Mouse (Mus musculus): ENCODE measurements around the gene Asb8.

Asb8 gene

DNA sequence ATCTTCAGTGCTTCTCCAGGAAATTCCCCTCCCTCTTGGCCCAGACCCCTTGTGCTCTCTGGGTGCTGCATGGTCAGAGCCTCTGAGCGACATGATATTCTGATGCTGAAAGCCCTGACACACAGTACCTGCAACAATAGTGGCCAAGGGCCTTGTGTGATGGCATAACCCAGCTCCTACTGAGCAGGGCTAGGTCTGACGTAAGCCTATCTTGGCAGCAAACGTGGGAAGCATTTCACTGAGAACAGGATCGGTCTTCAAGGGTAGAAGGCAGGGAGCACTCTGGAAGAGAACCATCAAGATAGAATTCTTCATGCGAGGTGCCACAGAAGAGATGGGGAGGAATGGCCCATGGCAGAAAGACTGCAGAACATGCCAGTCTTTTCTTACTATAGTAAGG lies at the start of gene Asb8:
Gene Asb8 (minus strand): TSS at position 101 of the 400 bp plus-strand sequence.
- no peak for DNase-seq

GRCm38 (mm10) chr15:98214130-98214529 lies 48.7 kb upstream of the Asb8 start:
- DNase-seq, result no peak

GRCm38 (mm10) chr15:98213336-98213870 lies 48.0 kb upstream of the Asb8 start:
- DNase-seq, result no peak

DNA sequence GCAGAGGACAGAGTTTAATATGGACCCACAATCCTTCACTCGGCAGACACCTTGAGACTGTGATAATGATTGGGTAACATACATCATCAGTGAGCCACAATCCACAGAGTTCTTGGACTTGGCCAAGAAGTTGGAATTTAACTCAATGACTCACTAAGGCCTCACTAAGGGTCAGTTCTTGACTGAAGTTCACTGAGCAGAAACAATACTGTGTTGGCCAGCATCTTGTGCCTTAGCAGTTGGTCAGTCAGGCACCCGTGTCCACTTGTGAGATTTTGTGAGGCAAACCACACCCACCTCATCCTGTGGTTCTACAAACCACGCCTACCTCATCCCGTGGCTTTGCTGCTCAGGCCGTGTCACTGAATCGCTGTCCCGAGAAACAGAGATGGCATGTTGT lies 44.3 kb upstream of the Asb8 start:
- no peak for DNase-seq

DNA sequence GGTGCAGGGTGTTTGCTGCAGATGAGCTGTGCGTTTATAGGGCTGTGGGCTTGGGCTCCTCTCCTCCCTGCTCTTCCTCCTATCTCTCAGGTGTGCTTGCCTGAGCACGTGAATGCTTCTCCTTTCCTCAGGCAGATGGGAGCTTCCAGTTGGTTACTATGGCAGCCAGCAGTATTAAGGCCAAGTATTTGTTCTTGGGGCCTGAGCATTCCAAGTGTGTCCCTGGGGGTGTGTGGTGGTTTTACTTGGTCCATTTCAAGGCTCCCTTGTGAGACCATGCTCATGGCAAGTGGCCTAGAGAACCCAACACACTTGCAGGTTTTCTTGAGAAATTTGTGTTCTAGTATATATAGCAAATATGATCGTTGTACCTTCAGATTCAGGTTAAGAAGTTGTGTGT lies 30.0 kb upstream of the Asb8 start, which contains the start of gene Olfr288:
Gene Olfr288 (minus strand): TSS at position 101 of the 400 bp plus-strand sequence.
- DNase-seq, result no peak

GRCm38 (mm10) chr15:98184456-98184855 lies 19.0 kb upstream of the Asb8 start:
- no peak for DNase-seq

- peak; percentile 29 to 34 for DNase-seq
These were observed 16.6 kb upstream of the Asb8 start for GRCm38 (mm10) chr15:98181856-98182570.

- DNase-seq, result peak; percentile 96 to 97
These were observed 15.8 kb upstream of the Asb8 start for GRCm38 (mm10) chr15:98181132-98181711.

DNA sequence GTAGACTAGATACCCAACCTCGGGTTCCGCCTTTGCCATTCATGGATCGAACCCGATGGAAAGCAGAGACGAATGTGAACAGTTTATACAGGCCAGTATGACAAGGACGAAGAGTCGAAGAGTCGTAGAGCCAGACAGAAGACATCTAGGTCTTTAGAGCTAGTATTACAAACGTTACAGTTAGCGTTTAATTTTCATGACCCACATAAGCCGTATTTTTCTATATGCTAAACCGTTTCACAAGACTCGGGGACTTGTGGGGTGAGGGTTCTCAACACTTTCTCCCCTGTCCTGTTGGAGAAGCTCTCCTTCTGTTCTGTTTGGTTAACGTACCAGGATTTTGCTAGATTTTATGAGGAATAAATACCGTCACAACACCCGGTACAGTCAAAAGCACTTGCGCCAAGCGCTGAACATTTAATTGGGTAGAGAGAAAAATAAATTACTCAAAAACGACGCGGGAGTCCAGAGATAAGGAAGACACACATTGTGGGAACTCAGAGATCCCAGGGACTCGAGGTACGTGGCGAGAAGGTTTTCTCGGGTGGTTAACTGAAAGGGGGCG lies 15.2 kb upstream of the Asb8 start:
- peak; percentile 21 to 26 for DNase-seq

DNA sequence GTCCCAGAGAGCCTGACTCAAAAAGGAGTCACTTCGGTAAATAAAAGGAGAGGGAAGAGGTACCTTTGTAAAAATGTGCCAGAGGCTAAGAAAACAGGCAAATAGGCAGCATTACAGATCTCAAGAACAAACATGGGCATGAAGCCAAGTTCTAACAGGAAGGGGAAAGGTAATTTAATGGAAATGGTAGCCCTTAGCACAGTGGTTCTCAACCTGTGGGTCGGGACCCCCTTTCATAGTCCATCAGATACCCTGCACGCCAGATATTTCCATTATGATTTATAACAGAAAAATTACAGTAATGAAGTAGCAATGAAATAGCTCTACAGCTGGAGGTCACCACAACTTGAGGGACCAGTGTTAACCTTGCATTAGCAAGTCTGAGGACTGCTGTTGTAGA lies 11.9 kb upstream of the Asb8 start:
- no peak for DNase-seq

GRCm38 (mm10) chr15:98173821-98174220 lies 8.4 kb upstream of the Asb8 start:
- peak; percentile 64 to 67 for DNase-seq

DNA sequence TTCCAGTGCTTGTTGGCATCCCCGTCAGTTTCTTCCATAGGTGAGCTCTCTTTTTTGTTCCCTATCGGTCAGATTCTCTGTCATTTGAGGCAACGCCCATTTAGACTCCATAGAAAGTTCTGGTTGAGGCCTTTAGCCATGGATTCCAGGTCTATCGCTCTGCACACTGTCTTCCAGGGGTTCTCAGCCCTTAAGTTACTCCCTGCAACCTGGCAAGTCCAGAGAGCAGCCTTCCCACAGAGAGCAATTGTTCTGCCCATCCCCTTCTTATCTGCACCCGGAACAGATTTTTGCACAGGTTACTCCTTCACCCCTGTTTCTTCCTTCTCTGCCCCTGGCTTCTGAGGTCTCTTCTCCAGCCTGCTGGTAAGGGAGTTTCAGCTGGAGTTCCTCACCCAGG lies 6.7 kb upstream of the Asb8 start:
- DNase-seq, result no peak

DNA sequence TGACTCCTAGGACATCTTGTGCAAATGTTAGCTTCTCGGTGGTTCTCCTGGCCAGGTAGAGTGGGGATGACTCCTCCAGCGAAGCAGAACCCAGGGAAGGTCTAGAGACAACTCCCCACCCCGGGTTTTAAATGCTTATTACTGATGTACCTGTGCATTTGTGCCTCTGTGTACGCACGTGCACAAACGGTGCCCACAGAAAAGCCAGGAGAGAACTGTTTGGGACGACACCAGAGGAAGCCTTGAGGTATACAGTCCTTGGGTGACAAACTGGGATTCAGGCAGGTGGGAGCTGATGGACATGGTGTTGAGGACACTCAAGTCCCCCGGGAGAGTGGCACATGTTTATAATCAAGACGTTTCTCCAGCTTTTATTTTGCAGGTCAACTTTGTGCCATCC lies 5.5 kb upstream of the Asb8 start:
- no peak for DNase-seq

DNA sequence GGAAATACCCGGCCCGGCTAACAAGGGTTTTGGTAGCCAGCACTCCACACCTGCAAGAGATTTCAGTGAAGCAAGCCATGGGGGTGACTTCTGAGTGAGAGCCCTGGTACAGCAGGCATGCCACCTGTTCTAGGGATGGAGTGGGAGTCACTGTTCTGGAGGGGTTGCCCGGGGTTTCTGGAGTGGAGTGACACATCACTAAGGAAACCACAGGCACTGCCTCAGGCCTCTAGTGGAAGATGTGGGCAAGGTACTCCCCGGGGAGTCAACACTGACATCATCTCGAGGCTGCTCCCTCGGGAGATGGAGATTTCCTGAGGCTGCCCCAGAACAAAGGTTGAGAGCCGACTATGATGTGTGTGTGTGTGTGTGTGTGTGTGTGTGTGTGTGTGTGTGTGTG lies 4.9 kb upstream of the Asb8 start:
- no peak for DNase-seq

DNA sequence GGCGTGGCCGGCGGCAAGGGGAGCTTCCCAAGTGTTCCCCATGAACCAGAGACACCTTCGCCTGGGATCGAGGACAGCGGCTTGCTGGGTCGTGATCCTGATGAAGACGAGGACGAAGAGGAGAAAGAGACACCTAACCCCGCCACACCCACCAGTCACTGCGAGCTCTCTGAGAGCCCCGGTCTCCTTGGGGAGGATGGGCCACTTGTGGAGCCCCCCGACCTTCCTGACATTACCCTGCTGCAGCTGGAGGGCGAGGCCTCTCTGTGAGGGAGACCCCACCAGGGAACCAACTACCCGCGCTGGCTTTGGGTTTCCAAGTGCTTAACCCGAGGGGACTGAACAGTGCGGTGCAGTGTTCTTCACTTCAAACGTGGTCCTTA lies 3.2 kb upstream of the Asb8 start:
- peak in 1 of 2 experiments; percentile 12 for DNase-seq

GRCm38 (mm10) chr15:98167645-98168621 lies 2.5 kb upstream of the Asb8 start:
- peak; percentile 89 to 93 for DNase-seq

GRCm38 (mm10) chr15:98166963-98167644 lies 1.7 kb upstream of the Asb8 start, which contains the start of gene Ccdc184:
TSS of gene Ccdc184 (plus strand) at chr15:98167158.
- DNase-seq, result no peak

- no peak for DNase-seq
These were observed 2.9 kb downstream of the Asb8 start for GRCm38 (mm10) chr15:98162561-98162960.

DNA sequence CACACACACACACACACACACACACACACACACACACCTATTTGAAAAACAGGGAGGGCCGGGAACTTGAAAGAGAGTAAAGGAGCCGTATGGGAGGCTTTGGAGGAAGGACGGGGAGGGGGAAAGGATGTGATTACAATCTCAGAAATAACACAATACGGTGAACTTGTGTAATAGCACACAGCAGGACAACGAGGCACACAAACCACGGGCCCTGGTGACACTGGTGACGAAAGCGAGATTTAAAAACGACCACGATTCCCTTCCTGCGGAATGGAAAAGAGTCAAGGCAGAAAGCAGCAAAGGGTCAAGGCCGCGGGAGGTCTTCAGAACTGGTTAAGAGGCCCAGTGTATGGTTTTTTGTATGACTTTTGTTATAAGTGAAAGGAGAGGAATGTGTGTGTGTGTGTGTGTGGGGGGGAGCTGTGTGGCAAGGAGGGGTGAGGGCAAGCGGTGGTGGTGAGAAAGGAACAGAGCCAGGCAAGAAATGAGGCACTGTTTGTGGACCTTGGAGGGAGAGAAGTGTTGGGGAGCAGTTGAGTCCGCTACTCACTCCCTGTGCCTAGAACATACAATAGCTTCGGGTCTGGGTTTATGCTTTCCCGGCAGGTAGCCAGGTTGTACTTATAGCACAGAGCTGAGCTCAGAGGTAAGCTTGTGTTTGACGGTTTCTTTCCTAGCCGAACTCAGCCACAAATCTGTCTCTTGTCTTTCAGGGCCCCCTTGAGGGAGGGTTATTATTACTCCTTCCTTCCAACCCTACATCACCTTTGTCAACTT lies 4.2 kb downstream of the Asb8 start:
- no peak for DNase-seq

GRCm38 (mm10) chr15:98157253-98157652 lies 8.2 kb downstream of the Asb8 start:
- no peak for DNase-seq

DNA sequence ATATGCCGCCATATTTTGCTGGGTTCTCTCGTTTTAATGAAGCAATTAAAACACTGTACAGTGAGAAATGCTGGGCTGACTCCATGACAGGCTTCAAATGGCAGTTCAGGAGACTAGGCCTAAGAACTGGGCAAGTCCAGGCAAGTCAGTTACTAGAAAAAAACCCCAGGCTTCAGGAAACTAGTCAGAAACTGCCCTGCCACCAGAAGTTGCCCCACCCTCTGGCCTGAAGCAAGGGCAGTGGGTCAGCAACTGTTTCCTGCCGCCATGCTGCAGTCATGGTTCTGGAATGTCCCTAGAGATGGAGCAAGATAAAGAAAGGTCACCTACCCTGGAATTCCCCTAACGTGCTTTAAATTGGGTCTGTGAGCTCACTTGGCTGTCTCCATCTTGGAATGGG lies 9.5 kb downstream of the Asb8 start:
- no peak for DNase-seq
